Mouse (Mus musculus) left cerebral cortex, adult 11 months (tissue): ENCODE results near the gene 4933407L21Rik.
"Not testable (repeated sequence)": the region's sequence is repeated elsewhere in the genome, so short reads cannot be mapped to it uniquely, and the experiment has no call there.

ENCODE experiments used
- DNase-seq: peaks from one replicate; pipeline ENCODE4 v3.0.0; 2022; ENCODE audit warnings: low spot score

4933407L21Rik gene

DNA sequence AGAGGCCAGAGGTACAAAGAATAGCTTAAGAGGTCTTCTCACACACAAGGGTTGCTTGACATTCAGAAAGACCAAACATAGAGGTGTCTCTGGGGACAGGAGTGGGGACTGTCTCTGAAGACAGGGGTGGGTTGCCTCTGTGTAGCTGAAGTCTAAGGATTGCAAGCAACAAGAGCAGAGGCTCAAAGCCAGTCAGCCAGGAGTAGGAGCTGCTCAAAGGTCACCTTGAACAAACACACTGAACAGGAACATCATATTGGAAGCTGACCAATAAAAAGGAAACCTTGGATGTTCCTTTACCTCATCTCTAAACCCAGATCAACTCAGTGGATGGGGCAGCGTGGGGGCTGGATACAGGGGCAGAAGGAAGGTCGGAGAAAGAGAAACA is 31.6 kb downstream of the 4933407L21Rik start:
- DNase-seq, result no peak

- no peak for DNase-seq
These were observed 32.6 kb downstream of the 4933407L21Rik start, which contains the start of gene Gpr55 for GRCm38 (mm10) chr1:85960873-85961272. Gpr55 (minus strand) TSS chr1:85961007.

- no peak for DNase-seq
These were observed 33.8 kb downstream of the 4933407L21Rik start for GRCm38 (mm10) chr1:85962081-85962480.

- DNase-seq, result no peak
These were observed 37.6 kb downstream of the 4933407L21Rik start for GRCm38 (mm10) chr1:85965856-85966255.

GRCm38 (mm10) chr1:85969081-85969480 is 40.8 kb downstream of the 4933407L21Rik start:
- no peak for DNase-seq

DNA sequence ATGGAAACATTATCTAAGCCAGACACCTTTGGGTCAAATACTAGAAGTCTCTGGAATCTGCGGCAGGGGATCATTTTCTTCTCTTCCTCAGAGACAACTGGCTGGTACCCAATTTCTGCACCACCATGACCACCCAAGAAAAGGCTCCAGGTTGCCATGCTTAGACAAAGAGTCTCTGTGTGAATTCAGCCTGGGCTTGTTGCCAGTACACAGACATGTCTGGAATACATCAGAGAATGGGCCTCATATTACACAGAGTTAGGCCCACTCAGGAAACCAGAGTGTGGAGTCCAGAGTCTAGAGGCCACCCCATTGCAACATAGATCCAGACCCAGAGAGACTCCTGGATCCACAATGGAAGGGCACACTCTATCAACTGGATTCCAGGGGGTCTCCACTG is 41.2 kb downstream of the 4933407L21Rik start:
- peak; percentile 29 for DNase-seq

DNA sequence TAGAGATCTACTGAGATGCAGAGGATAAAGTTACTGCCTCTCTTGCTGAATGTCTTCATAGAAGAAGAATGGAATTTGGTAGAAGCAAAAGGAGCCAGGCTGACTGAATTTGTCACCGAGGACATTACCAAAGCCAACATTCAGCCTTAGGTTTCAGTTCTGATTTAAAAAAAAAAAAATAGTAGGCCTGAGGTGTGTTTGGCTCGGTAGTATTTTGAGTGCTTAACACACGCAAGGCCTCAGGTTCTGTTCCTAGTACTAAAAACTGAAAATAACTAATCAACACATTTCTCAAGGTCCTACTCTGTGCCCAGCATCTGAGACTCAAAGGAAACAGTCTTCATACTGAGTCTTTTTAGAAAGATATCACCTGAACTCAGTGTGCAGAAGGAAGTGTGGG is 42.8 kb downstream of the 4933407L21Rik start:
- no peak for DNase-seq

DNA sequence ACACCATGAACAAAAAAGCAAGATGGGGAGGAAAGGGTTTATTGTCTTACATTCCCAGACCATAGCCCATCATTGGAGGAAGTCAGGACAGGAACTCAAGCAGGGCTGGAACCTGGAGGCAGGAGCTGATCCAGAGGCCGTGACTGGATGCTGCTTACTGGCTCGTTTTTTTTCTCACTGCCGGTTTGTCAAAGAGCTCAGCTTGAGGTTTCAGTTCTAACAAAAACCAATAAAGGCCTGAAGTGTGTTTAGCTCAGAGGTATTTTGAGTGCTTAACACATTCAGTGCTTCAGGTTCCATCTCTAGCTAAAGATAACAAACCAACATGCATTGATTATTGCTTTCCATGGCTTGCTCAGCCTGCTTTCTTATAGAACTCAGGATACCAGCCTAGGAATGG is 44.1 kb downstream of the 4933407L21Rik start:
- no peak for DNase-seq

- no peak for DNase-seq
These were observed 45.2 kb downstream of the 4933407L21Rik start for GRCm38 (mm10) chr1:85973468-85973877.

DNA sequence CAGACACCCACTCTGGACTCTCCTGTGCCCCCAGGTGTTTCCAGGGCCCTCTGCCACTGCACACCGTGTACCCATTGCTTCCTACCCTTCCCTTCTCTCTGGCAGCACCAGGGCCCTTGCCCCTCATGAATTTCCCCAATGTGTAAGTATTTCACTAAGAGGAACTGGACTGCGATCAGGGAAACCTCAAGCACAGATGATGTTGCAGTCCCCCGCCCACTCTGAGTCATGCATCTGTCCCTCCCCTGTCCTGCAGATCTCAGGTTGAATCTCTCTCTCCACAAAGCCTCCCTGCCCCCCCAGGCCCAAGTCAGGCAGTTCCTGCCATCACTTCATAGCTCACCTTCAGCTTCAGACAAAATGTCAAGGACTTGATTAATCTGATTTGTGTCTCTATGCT is 49.4 kb downstream of the 4933407L21Rik start:
- no peak for DNase-seq

- no peak for DNase-seq
These were observed 53.6 kb downstream of the 4933407L21Rik start for GRCm38 (mm10) chr1:85981738-85982357.

DNA sequence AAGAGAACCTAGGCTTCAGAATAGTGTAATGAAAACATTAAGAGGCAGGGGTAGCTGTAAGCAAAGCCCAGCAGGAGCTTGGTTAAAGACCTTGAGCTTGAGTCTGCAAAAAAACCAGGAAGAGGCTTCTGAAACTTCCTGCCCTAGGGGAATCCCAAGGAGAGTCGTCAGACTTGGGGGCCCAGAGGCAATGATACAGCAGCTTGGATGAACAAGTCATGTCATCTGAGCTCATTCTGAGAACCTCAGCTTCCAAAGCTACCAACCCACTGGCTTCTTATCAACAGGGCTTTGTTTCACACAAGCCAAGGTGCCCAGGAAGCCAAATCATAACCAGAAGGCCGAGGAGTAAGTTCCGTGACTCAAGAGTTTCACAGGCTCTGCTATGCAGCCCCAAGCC is 57.5 kb downstream of the 4933407L21Rik start:
- no peak for DNase-seq

GRCm38 (mm10) chr1:85988351-85988750 is 60.1 kb downstream of the 4933407L21Rik start:
- no peak for DNase-seq

DNA sequence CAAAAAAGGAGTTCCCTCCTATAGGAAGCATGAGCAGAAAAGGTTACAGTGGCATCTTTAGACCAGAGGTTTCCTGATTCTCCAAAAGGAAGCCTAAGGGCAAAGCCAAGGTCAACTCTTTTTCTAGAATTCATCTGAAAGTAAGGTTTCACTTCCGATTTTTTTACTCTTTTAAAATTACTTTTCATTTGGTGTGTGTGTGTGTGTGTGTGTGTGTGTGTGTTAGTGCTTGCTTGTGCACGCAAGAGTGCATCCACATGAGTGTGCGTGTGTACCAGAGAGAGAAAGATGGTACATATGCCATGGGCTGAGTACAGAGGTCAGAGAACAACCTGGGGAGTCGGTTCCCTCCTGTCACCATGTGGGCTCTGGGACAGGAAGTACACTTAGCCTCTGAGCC is 60.6 kb downstream of the 4933407L21Rik start:
- not testable (repeated sequence) for DNase-seq
